Mouse (Mus musculus): ENCODE measurements around the gene Hist1h3e. TPM values are rescaled to one million over a fixed set of nuclear protein-coding genes. Genes with fewer than 3 reads are reported as not detected.
"Not testable (repeated sequence)": the region's sequence is repeated elsewhere in the genome, so short reads cannot be mapped to it uniquely, and the experiment has no call there.

The Hist1h3e gene
- total RNA-seq (2021): 10 to 100 TPM; 41.7 to 46.6 TPM

DNA sequence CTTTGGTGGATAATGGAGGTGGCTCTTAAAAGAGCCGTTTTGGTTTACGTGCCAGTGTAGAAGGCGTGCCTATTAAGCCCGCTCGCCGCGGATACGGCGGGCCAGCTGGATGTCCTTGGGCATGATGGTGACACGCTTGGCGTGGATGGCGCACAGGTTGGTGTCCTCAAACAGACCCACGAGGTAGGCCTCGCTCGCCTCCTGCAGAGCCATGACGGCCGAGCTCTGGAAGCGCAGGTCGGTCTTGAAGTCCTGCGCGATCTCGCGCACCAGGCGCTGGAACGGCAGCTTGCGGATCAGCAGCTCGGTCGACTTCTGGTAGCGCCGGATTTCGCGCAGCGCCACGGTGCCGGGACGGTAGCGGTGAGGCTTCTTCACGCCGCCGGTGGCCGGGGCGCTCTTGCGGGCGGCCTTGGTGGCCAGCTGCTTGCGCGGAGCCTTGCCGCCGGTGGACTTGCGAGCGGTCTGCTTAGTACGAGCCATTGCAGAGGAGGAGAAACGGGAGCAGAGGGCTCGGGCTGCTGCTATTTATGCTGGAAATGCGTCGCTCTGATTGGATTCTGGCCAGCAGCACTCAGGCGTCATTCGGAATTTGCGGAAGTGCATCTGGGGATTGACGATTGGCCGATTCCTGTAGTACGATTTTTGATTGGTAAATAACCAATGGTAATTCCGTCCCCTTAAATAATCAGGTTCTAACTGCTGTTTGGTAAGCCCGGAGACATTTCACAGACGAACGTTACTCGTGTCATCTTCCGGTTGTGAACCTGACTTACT, at the start of gene Hist1h3e:
Gene Hist1h3e (minus strand): TSS at position 487 of the 777 bp plus-strand sequence.
- DNase-seq (ENCODE audit: low spot score in 2 of 2): peak; percentile 95 to 98
- intact Hi-C loops (cut with DNase I): not testable (repeated sequence)

DNA sequence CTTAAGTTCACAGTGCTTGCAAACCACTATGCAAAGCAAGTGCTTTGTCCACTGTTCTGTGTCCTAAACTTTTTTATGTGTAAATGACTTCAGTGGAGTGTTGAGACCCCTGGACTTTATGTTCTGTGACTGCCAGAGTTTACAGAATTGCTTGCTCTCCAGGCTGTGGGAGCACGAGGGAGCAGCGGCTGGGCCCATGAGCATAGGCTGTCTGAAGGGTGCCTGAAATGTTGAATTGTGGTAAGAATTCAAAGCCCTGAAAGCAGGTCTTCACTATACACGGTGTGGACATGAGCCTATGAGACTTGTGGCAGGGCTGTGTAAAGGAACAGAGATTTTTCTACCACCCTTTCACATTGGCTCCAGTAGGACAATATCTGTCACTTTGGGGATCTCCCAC, 49.5 kb upstream of the Hist1h3e start:
- intact Hi-C loops (cut with DNase I): loop anchor here (10.0 kb wide), 1 partner anchor 1787 kb away; no protein-coding TSS in a partner anchor
- DNase-seq (ENCODE audit: low spot score in 2 of 2): no peak

DNA sequence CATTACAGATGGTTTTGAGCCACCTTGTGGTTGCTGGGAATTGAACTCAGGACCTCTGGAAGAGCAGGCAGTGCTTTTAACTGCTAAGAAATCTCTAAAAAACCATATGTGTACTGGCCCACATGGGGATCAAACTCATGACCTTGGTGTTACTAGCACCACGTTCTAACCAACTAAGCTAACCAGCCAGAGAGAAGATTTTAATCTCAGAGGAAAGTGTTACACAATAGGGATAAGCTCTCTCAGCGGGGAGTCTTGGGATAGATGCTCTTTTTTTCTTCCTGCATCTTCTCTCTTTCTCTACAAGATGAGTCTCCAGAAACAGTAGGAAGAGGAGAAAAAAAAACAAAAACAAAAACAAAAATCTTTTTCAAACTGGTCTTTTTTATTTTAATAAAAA, 48.2 kb upstream of the Hist1h3e start:
- intact Hi-C loops (cut with DNase I): loop anchor here (10.0 kb wide), 1 partner anchor 1786 kb away; no protein-coding TSS in a partner anchor
- DNase-seq (ENCODE audit: low spot score in 2 of 2): no peak

DNA sequence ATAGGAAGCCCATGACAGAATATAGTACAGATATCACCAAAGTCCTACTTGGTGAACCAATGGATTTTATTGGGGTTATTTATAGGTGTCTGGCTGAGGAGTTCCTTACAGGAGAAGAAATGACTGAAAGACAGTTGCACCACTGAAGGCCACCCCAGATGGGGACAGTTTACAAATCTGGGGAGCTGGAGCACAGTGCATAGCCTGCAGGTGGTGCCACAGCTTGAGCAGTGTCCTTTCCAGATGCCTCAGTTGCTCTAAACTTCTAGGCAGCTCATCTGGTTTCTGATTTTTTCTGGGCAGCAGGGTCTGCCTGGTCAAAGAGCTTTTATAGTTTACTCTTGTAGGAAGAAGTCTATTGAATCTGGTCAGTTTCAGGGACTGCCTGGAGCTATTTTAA, 47.7 kb upstream of the Hist1h3e start:
- no peak for DNase-seq (ENCODE audit: low spot score in 2 of 2)
- intact Hi-C loops (cut with DNase I): loop anchor here (10.0 kb wide), 1 partner anchor 1785 kb away; no protein-coding TSS in a partner anchor

DNA sequence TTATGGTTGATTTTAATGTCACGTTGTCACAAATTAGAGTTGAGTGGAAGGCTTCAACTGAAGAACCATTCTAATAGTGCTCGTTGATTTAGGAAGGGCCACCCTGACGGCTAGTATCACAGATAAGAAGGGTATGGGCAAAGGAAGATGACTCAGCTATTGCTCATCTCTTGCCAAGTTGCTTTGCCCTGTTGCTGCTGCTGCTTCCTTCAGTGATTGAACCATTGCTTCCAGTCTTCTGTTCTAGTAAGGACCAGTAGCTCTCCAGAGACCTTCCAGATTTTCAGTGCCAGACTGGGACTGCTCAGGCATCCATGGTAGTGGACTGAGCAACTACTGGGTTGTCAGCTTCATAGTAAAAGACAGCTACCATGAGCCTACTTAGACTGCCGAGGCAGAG, 47.0 kb upstream of the Hist1h3e start:
- no peak for DNase-seq (ENCODE audit: low spot score in 2 of 2)
- intact Hi-C loops (cut with DNase I): no loop called here

DNA sequence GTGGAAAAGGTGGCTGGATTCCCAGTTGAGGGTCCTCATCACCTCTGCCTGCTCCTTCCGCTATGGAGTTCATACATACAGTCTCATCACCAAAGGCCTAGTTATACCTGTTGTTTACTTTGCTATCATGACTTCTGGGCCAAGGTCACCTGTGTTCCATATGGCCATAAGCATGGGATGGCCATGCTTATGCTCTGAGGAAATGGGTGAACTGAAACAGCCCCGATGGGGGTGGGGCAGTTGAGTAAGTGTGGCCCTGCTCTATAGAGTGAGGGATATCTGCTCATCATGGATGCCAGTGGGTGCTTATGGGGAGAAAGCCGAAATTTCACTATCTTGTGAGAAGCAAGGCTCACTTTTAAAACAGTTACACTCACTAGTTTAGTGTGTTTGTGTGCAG, 42.9 kb upstream of the Hist1h3e start:
- DNase-seq (ENCODE audit: low spot score in 2 of 2): no peak
- intact Hi-C loops (cut with DNase I): no loop called here

DNA sequence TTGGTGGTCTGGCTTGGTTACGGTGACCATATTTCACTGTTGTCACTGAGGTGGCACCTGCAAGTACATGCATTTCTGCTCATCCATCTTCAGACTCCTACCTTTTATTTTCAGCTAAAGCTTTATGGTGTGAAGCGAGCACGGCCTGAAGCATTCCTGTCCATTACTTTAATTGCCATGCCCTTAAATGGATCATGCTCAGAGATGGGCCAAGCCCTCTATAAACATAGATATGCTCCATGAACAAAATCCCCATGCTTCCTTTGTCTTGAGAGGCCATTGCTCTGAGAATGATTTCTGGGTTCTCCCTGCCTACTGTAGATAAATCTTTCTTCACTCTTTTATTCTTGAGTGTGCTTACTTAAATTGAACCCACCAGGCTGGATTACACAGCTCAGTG, 42.3 kb upstream of the Hist1h3e start:
- DNase-seq (ENCODE audit: low spot score in 2 of 2): no peak
- intact Hi-C loops (cut with DNase I): no loop called here

DNA sequence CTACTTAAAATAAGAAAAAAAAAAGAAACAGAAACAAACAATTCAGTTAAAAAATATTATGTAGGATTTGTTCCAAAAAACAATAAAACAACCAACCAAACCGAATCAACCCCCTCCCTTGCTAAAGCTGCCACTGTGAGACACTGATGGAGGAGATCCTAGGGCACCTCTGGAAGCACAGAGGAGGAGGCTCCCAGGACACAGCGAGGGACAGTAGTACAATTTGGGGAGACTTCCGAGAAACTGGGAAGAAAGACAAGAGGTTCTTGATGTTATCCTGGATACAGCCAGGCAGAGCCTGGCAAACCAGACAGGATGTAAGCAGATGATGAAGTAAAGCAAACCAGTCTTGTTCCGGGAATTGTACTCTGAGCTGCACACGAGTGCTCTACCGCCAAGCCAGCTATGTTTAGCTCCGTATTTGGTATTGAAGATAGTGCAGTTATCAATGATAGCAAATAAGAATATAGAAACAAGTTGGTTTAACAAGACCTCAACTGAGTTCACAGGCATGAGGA, 41.1 kb upstream of the Hist1h3e start:
- DNase-seq (ENCODE audit: low spot score in 2 of 2): no peak
- intact Hi-C loops (cut with DNase I): no loop called here

DNA sequence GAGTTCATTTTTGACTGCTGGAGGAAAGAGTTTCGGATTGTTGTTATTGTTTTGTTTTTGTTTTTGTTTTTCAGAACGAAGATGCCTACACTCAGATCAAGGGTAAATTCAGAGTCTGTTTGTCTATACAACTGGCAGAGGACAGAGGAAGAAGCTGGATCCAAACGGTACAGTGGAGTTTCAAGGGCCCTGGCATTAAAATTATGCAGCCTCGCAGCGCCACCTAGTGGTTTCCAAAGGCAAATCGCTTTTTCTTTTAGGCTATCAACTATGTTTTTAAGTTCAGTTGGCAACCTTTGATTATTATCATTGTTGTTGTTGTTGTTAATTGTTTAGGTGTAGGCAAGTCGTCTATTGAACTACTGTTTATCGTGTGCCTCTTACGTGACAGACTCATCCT, 35.8 kb upstream of the Hist1h3e start:
- peak; percentile 58 to 69 for DNase-seq (ENCODE audit: low spot score in 2 of 2)
- intact Hi-C loops (cut with DNase I): no loop called here

DNA sequence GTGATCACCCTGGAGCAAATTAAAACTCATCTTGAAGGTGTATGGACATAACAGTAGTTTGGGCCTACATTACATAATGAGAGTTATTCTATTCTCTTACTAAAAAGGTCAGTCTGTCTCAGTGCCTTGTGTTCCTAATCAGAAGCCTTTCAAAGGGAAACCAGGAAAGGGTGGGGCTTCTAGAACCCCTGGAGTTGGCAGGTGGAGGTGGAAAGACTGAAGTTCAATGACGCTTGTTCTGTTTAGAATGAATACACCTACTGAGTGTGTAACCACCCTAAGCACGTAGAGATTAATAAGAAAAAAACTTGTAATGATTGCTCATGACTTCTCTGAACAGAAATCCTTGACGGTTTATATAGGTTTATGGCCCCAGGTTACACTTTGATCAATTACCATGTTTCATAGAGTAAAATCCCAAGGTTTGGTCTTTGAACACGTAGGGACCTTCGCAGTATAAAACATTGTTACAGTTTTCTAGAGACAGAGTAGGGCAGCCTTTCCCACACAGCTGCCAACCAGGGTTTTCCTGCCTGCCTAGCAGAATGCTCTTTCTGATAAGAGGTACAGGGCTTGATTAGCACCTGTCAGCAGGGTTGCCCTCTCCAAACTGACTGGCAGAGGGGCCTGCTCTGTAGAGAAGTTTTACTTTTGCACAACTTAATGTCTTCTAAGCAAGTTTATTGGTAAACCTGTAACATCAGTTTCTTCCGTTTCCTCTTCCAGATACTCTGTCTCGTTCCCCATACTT, 33.6 kb upstream of the Hist1h3e start:
- DNase-seq (ENCODE audit: low spot score in 2 of 2): no peak
- intact Hi-C loops (cut with DNase I): no loop called here

DNA sequence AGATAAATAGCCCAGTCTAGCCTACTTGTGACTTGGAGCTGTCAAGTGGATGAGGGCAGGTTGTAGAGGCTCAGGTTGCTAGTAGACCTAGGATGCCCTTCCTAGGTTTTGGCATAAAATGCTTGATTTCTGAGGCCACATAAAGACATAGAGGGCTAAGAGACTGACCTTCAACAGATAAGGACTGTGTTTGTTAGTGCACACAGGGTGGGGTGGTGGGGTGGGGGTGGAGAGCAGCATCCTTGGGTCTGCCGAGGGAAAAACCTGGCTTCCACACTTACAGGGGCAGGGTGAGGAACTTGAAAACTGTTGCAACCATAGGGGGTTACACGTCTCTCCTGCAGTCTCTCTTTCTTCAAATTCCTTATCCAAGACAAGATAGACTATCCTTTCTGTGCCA, 33.0 kb upstream of the Hist1h3e start:
- intact Hi-C loops (cut with DNase I): no loop called here
- DNase-seq (ENCODE audit: low spot score in 2 of 2): no peak

DNA sequence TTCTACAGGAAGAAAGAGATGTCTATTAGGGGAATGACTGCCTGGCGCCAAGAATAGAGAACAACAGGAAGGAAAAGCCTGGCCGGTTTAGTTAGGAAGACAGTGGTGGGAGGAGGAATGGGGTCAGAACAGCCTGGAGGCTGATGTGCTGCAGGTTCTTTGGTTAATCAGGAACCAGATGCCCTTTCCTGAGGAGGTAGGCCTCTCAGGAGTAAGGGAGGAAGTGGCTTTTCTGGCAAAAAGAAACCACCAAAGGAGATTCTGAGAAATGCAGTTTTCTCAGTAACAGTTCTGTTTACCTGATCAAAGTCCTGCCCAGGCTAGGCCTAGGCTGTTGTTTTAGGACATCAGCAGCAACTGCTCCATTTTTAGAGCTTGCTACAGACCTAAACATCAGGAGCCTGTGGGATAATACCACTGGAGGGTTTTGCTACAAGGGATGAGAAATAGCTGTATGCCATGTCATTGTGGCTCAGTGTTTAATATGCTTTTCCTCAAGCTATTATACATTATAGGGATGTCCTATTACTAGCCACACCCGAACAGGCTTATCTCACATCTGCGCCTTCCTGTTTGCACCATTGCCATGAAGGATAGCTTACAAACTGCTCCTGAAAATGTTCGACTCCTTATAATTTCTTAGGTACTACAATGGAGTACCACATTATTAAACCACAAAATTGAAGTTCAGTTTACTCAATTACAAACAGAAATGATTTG, 31.0 kb upstream of the Hist1h3e start:
- intact Hi-C loops (cut with DNase I): no loop called here
- DNase-seq (ENCODE audit: low spot score in 2 of 2): no peak

DNA sequence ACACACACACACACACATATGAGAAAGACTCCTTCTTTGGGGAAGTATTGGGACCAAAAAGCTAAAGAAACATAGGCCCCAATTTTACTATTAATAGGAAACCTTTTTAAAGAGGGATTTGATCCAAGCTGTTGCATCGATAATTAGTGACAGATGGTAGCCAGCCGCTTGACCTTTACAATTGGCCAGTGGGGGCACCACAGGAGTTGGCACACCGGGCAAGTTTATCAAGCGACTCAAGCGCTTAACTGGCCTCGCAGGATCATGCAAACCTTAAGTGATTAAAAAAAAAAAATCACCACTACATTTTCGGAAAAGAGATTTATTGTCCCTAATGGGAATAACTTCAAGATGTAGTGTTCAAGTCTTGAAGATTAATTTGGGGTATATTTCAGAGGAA, 30.4 kb upstream of the Hist1h3e start:
- intact Hi-C loops (cut with DNase I): no loop called here

DNA sequence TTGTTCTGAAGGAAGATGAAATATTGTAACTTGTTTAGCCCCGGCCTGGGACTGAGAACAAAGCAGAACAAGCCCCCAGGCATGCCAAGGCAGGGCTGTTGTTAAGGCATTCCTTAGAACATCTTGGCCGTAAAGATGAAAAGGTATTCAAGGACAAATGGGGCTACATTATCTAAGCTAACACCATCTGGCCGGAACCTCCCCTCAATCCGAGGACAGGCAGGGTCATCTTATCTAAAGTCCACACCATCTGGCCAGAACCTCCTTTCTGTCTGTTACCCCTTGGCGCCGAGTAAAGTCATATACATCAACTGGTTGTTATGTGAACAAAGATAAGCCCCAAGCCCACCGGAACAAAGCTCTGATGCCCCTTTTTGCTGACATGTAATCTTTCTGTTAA, 29.7 kb upstream of the Hist1h3e start:
- intact Hi-C loops (cut with DNase I); DNase-seq (ENCODE audit: low spot score in 2 of 2): not testable (repeated sequence)

More for the DNA sequence above, 30.4 kb upstream of the Hist1h3e start:
- no peak for DNase-seq (ENCODE audit: low spot score in 2 of 2)

DNA sequence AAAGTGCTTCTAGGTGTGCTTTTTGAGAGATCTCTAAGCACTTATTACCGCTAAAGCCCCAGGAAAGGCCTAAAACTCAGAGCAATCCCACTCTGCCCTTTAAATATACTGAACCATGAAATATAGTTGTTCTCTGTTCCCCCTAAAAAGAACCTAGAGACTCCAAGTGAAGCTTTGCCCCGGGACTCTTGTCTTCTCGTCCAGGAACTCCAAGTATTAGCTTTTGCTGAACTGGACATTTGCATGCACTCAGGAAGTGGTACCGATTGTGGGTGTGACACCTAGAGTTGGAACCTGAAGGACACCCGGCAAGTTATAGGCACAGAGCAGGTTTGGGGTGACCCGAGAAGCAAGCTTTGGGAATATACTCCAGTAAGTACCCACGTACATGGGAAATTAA, 29.0 kb upstream of the Hist1h3e start:
- DNase-seq (ENCODE audit: low spot score in 2 of 2): no peak
- intact Hi-C loops (cut with DNase I): no loop called here

DNA sequence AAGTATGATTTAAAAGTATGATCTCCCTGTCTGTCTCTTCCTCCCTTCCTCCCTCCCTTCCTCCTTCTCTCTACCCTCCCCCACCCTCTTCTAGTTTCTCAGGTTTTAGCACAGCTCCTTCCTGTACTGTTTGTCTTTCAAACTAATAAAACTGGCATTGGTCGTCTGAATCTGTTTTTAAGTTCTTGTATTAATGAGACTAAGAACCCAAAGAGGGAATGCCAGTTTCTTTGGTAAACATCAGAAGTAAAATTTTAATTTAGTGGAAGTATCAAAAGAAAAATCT, 24.7 kb upstream of the Hist1h3e start:
- no peak for DNase-seq (ENCODE audit: low spot score in 2 of 2)
- intact Hi-C loops (cut with DNase I): loop anchor here (2.0 to 10.0 kb wide), 4 partner anchors 34 to 1832 kb away; partner anchors contain the start of genes Hist1h1b, Hist1h2ac, Hist1h2ak and Hist1h2an

DNA sequence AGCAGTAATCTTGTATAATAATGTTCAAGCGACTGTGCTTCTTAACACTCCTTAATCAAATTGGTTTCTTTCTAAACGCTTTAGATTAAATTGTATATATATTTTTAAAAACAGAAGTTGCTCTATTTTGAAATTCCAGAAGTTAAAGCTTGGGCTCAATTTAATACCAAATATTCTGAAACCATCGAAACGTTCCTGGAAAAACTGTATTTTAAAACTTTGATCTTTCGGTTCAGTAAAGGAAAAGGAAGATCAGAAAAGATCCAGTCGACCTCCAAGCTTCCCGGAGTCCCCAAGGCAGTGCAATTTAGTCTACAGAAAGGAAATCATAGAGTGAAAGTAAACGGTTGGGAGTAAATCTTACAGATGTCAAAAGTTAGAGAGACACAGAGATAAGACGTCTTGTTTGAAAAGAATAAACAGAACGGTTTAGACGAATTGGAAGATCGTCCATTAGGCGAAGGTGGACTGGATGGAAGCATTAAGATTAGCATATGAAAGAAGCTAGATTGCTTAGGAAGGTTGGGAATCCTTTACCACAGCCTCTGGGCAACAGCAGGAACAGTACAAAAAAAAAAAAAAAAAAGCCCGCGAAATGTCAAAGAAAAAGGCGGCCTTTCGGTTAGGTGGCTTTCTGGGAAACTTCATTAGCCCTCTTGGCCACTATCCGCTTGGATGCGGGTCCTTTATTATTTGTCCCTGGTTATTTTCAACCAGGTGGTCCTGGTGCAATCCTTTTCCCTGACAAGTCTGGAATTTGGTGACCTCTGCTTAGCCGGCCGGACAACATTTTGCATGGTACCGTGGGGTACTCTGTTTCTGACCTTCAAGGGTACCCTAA, 24.1 kb upstream of the Hist1h3e start:
- peak in 1 of 2 experiments; percentile 14 for DNase-seq (ENCODE audit: low spot score in 2 of 2)
- intact Hi-C loops (cut with DNase I): loop anchor here (2.0 to 10.0 kb wide), 4 partner anchors 34 to 1832 kb away; partner anchors contain the start of genes Hist1h1b, Hist1h2ac, Hist1h2ak and Hist1h2an

DNA sequence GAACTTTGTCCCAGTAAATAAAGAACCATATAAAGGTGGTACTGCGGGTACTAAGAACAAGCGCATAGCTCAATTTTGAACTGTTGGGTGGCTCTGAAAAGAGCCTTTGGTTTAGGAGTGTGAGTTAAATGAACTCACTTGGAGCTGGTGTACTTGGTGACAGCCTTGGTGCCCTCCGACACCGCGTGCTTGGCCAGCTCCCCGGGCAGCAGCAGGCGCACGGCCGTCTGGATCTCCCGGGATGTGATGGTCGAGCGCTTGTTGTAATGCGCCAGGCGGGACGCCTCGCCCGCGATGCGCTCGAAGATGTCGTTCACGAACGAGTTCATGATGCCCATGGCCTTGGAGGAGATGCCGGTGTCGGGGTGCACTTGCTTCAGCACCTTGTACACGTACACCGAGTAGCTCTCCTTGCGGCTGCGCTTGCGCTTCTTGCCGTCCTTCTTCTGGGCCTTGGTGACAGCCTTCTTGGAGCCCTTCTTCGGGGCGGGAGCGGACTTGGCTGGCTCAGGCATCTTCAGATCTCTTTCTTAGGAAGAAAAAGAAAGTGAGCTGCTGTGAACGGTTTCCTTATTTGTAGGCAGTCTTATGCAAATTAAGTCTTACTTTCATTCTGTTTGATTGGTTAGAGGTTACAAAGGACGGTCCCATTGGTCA, 23.4 kb upstream of the Hist1h3e start:
- intact Hi-C loops (cut with DNase I): loop anchor here (2.0 to 10.0 kb wide), 4 partner anchors 35 to 1831 kb away; partner anchors contain the start of genes Hist1h1b, Hist1h2ac, Hist1h2ak and Hist1h2an
- peak; percentile 80 to 94 for DNase-seq (ENCODE audit: low spot score in 2 of 2)

All from left cerebral cortex, postnatal 25 days (tissue).